In genomic region chr1:38601802-38602508, GRCm38 (mm10) we compare ENCODE assay signal across 12 mouse cellular contexts.
DNase-seq lines count a peak whose midpoint lies in the region; ATAC-seq lines count a peak whose summit lies in the region.
"Had no signal": no experiment of that assay in that cellular context is flagged by ENCODE, and none has a peak within 500 bp of the region (broad histone marks: within the 10 kb centered on the region; RNA-seq: fewer than 3 reads in every experiment).

No protein-coding gene starts in this region.

- H3K4me1 ChIP-seq in midbrain, embryonic 16.5 days (ENCODE audit: control insufficient read depth, insufficient read depth, low read length): peaks cover 7% of the 10 kb centered on the region
- peaks cover 8% of the 10 kb centered on the region for H3K4me1 ChIP-seq in midbrain, embryonic 14.5 days (ENCODE audit: control insufficient read depth, insufficient read depth, low read length)

- ATAC-seq in frontal cortex, adult (ENCODE audit: low TSS enrichment): peak; percentile 51
- ATAC-seq in midbrain, embryonic 16.5 days: no peak
- no peak for ATAC-seq in midbrain, embryonic 14.5 days (ENCODE audit: low FRiP score, low TSS enrichment)

- H3K9me3 ChIP-seq in midbrain, embryonic 16.5 days (replicated peaks; ENCODE audit: control insufficient read depth, low read length, poor library complexity, severe bottlenecking): no peaks in the 10 kb centered on the region
- H3K9me3 ChIP-seq in midbrain, embryonic 14.5 days (ENCODE audit: control insufficient read depth, low read length): no peaks in the 10 kb centered on the region

- no peak overlapping the region for H3K4me2 ChIP-seq in midbrain, embryonic 16.5 days (ENCODE audit: low read length)
- no peak overlapping the region for H3K4me2 ChIP-seq in midbrain, embryonic 14.5 days (ENCODE audit: low read length)

- no peak for DNase-seq in frontal cortex, postnatal 10 days (ENCODE audit: low spot score in 2 of 2)
- DNase-seq in midbrain, embryonic 14.5 days: no peak
- DNase-seq in induced T-regulatory cell, adult 2 months (ENCODE audit: low read depth): peak; percentile 45
- peak; percentile 16 to 37 for DNase-seq in thymus, postnatal 36 days
- no peak for DNase-seq in ovary, postnatal 36 days (ENCODE audit: low spot score)
- no peak for DNase-seq in right cerebral cortex, postnatal 14 days
- DNase-seq: kidney, adult 9 months; liver had no signal

- WGBS in midbrain, embryonic 16.5 days: 71% methylated on average over 11 of the region's 11 CpGs
- WGBS in midbrain, embryonic 14.5 days: 80% methylated on average over 11 of the region's 11 CpGs

- no peaks in the 10 kb centered on the region for H3K36me3 ChIP-seq in midbrain, embryonic 16.5 days (ENCODE audit: control insufficient read depth, insufficient read depth, low read length)
- H3K36me3 ChIP-seq in midbrain, embryonic 14.5 days (ENCODE audit: control insufficient read depth, insufficient read depth, low read length): no peaks in the 10 kb centered on the region

- no peak overlapping the region for H3K9ac ChIP-seq in midbrain, embryonic 16.5 days (ENCODE audit: low read depth, low read length)
- H3K9ac ChIP-seq in midbrain, embryonic 14.5 days (replicated peaks; ENCODE audit: low read length): no peak overlapping the region

- H3K4me3 ChIP-seq in midbrain, embryonic 16.5 days (ENCODE audit: low read depth, low read length): no peak overlapping the region
- no peak overlapping the region for H3K4me3 ChIP-seq in midbrain, embryonic 14.5 days (replicated peaks; ENCODE audit: low read depth, low read length)
- H3K4me3 ChIP-seq: erythroblast, embryonic 14.5 days had no signal

- peak overlapping the region; percentile 5; the same call in 1 of the 2 replicates for H3K27ac ChIP-seq in midbrain, embryonic 16.5 days (ENCODE audit: low read length)
- no peak overlapping the region for H3K27ac ChIP-seq in midbrain, embryonic 14.5 days (replicated peaks; ENCODE audit: low read depth, low read length)
- H3K27ac ChIP-seq: stomach, postnatal 0 days had no signal

- H3K27me3 ChIP-seq in midbrain, embryonic 16.5 days (ENCODE audit: control insufficient read depth, insufficient read depth, low read depth, low read length): no peaks in the 10 kb centered on the region
- no peaks in the 10 kb centered on the region for H3K27me3 ChIP-seq in midbrain, embryonic 14.5 days (ENCODE audit: control insufficient read depth, insufficient read depth, low read length)

Comparison
In these comparisons a context has a peak if more than half of its experiments do, and no peak if none do; other contexts are left out.
1. DNase-seq: peak in induced T-regulatory cell, adult 2 months (single experiment) and thymus, postnatal 36 days (2 of 2); none in frontal cortex, postnatal 10 days (0 of 2), midbrain, embryonic 14.5 days (single experiment), ovary, postnatal 36 days (single experiment) and right cerebral cortex, postnatal 14 days (single experiment).